Comparison of ENCODE assay signal across 8 mouse cellular contexts in the genomic region with DNA sequence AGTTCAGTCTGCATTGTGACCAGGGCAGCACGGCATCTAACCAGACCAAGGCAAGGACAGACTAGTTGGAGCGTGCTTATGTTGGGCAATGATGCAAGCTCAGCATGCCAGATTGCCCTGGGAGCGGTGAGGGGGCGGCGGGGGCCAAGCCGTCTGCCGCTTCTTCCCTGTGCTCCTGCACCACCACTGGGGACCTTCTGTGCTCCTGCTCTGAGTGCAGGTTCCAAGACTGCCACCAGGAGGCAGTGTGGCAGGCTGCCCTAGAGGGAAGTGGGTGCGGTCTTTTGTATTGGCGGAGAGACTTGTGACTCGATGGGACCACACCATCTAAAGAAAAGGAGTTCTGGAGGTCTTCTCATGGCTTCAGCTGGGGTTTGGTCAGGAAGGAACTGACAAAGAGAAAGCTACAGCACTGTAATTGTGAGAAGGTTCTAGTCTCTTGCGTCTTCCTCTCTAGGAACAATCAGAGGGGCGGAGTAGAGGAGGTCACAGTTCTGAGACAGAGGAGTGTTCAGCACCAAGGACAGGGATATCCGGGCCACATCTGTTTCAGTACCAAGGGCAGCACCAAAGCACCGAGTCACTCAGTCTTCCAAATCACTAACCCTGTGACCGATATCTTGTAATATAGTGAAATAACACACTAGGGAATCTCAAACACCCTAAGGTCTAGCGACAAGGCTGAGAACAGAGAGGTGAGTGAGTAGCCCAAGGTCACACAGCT. TPM values are rescaled to one million over a fixed set of nuclear protein-coding genes. Genes with fewer than 3 reads are reported as not detected.
A peak's percentile ranks its signal among the peaks of the same experiment; 100 is the strongest.
DNase-seq lines count a peak whose midpoint lies in the region; ATAC-seq and TF ChIP-seq lines count a peak whose summit lies in the region.

No protein-coding gene starts in this region.

- H3K9ac ChIP-seq in lung, postnatal 0 days (replicated peaks; ENCODE audit: low read depth): no peak overlapping the region
- H3K9ac ChIP-seq in stomach, postnatal 0 days (ENCODE audit: low read length): no peak overlapping the region

- no peak for ATAC-seq in CD4-positive, CD25-positive, alpha-beta regulatory T cell, adult 4 months
- ATAC-seq in lung, postnatal 0 days: peak; percentile 77
- ATAC-seq in stomach, postnatal 0 days (ENCODE audit: low FRiP score, low TSS enrichment): peak; percentile 74

- no peaks in the 10 kb centered on the region for H3K27me3 ChIP-seq in lung, postnatal 0 days (replicated peaks; ENCODE audit: insufficient read depth, low read length)
- no peaks in the 10 kb centered on the region for H3K27me3 ChIP-seq in stomach, postnatal 0 days (ENCODE audit: control insufficient read depth, insufficient read depth, low read length)

- H3K9me3 ChIP-seq in lung, postnatal 0 days (ENCODE audit: low read length): no peaks in the 10 kb centered on the region
- H3K9me3 ChIP-seq in stomach, postnatal 0 days (ENCODE audit: control insufficient read depth, low read length): no peaks in the 10 kb centered on the region

- no peak overlapping the region for H3K4me2 ChIP-seq in lung, postnatal 0 days (replicated peaks; ENCODE audit: low read depth, low read length)
- no peak overlapping the region for H3K4me2 ChIP-seq in stomach, postnatal 0 days (replicated peaks; ENCODE audit: low read depth)

- 26% methylated on average over 16 of the region's 16 CpGs for WGBS in lung, postnatal 0 days
- 21% methylated on average over 16 of the region's 16 CpGs for WGBS in stomach, postnatal 0 days

- TF ChIP-seq CTCF in lung, postnatal 0 days (IDR thresholded peaks at IDR 0.05): peak; percentile 65
- peak; percentile 66 for TF ChIP-seq CTCF in stomach, postnatal 0 days (IDR thresholded peaks at IDR 0.05; ENCODE audit: low read depth)

- H3K4me3 ChIP-seq in lung, postnatal 0 days (ENCODE audit: low read depth, low read length): no peak overlapping the region
- no peak overlapping the region for H3K4me3 ChIP-seq in stomach, postnatal 0 days (ENCODE audit: low read depth, low read length)

- no peak overlapping the region for H3K27ac ChIP-seq in lung, postnatal 0 days (ENCODE audit: low read length)
- no peak overlapping the region for H3K27ac ChIP-seq in stomach, postnatal 0 days (replicated peaks)

- H3K36me3 ChIP-seq in lung, postnatal 0 days (ENCODE audit: insufficient read depth, low read length): no peaks in the 10 kb centered on the region
- no peaks in the 10 kb centered on the region for H3K36me3 ChIP-seq in stomach, postnatal 0 days (ENCODE audit: control insufficient read depth, insufficient read depth, low read length)

- no peak for TF ChIP-seq EP300 in lung, postnatal 0 days (IDR thresholded peaks at IDR 0.05)
- TF ChIP-seq EP300 in stomach, postnatal 0 days (optimal IDR thresholded peaks at IDR 0.05): no peak

- DNase-seq in CD4-positive, CD25-positive, alpha-beta regulatory T cell, adult 2 months (ENCODE audit: low read depth, low spot score): peak; percentile 34
- DNase-seq in A20 (ENCODE audit: low read depth, low spot score): peak; percentile 67
- peak; percentile 75 for DNase-seq in c-Kit-positive CD71-negative TER-119-negative erythroid progenitor cells, embryonic 14.5 days (ENCODE audit: low read depth)
- DNase-seq in forelimb bud, embryonic 11.5 days (ENCODE audit: low read depth, low spot score): peak; percentile 90
- DNase-seq in kidney, postnatal 36 days: peak; percentile 63 to 79
- DNase-seq in lung, postnatal 0 days (ENCODE audit: low spot score): peak; percentile 91
- DNase-seq in stomach, postnatal 0 days (ENCODE audit: low spot score): peak; percentile 82

- no peaks in the 10 kb centered on the region for H3K4me1 ChIP-seq in lung, postnatal 0 days (ENCODE audit: insufficient read depth, low read depth, low read length)
- no peaks in the 10 kb centered on the region for H3K4me1 ChIP-seq in stomach, postnatal 0 days (replicated peaks; ENCODE audit: control insufficient read depth, insufficient read depth)

RNA-seq across cellular contexts. Expression of a gene that starts 14.0 kb away (rescaled TPM):
- not detected for polyA plus RNA-seq in CD4-positive, CD25-positive, alpha-beta regulatory T cell, adult 4 months (2017; shearing (Covaris generic))
- polyA plus RNA-seq in lung, postnatal 0 days (2015; fragmentation: Nextera tagmentation; extraction: Ambion mirVana): 1.4 and 3.0 TPM in 2 replicates
- polyA plus RNA-seq in stomach, postnatal 0 days (2015; fragmentation: Nextera tagmentation; extraction: Ambion mirVana): 2.7 and 4.3 TPM in 2 replicates

RNA-seq across cellular contexts. Expression of a gene that starts 54.3 kb away (rescaled TPM):
- not detected for polyA plus RNA-seq in CD4-positive, CD25-positive, alpha-beta regulatory T cell, adult 4 months (2017; shearing (Covaris generic))
- 3.7 and 3.9 TPM in 2 replicates for polyA plus RNA-seq in lung, postnatal 0 days (2015; fragmentation: Nextera tagmentation; extraction: Ambion mirVana)
- 2.8 and 3.3 TPM in 2 replicates for polyA plus RNA-seq in stomach, postnatal 0 days (2015; fragmentation: Nextera tagmentation; extraction: Ambion mirVana)

Comparison
In these comparisons a context has a peak if more than half of its experiments do, and no peak if none do; other contexts are left out.
1. DNase-seq: peak in every context shown above with its lines; median percentile 91 in lung, postnatal 0 days; 90 in forelimb bud, embryonic 11.5 days; 82 in stomach, postnatal 0 days; 75 in c-Kit-positive CD71-negative TER-119-negative erythroid progenitor cells, embryonic 14.5 days; 71 in kidney, postnatal 36 days; 67 in A20; 34 in CD4-positive, CD25-positive, alpha-beta regulatory T cell, adult 2 months.